Mouse (Mus musculus) bone marrow macrophage, adult 2 months (primary cell): ENCODE measurements around the gene Abtb1.

Source experiments
- CTCF ChIP-seq: IDR thresholded peaks from 2 replicates; pipeline ENCODE4 v1.5.1; 2012; ENCODE audit warnings: low read depth, mild to moderate bottlenecking, low read length, moderate library complexity
- POLR2A ChIP-seq: IDR thresholded peaks from 2 replicates; pipeline ENCODE4 v1.6.1; 2012; ENCODE audit warnings: mild to moderate bottlenecking, low read depth, low read length, borderline replicate concordance

DNA sequence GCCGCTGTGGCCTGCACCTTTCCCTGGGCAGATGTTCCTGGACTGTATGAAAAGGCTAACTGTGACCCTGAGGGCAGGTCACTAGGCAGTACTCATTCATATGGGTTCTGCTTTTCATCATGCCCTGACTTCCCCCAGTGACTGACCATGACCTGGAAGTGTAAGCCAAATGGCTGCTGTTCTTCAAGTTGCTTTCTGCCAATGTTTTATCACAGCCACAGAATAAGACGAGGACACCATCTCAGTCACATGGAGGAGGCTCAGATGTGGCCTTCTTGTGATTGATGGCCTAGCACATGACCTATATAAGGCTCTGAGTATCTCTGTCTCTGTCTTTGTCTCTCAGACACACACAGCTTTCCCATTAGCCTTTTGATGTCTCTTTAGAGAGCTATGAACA is 5.8 kb upstream of the Abtb1 start:
- TF ChIP-seq CTCF (no peak), POLR2A (no peak)
